Mouse (Mus musculus) CH12.LX (cell line): ENCODE data around the gene Ifna4. TPM values are rescaled to one million over a fixed set of nuclear protein-coding genes. Genes with fewer than 3 reads are reported as not detected.
"Not testable (repeated sequence)": the region's sequence is repeated elsewhere in the genome, so short reads cannot be mapped to it uniquely, and the experiment has no call there.

Source experiments
- DNase-seq: peaks from one replicate; pipeline ENCODE4 v3.0.0-alpha.2; 2013; ENCODE audit errors: extremely low read depth
- H3K27ac ChIP-seq: 2 replicates; pipeline ENCODE4 v1.5.1; 2012; ENCODE audit warnings: low read depth, mild to moderate bottlenecking, control low read depth, moderate library complexity; ENCODE audit not compliant: insufficient read depth
- H3K27me3 ChIP-seq: replicated peaks from 2 replicates; pipeline ENCODE3; 2012; ENCODE audit warnings: inconsistent platforms
- H3K36me3 ChIP-seq, 2 experiments: replicated peaks in 1 of 2; 2 replicates each; pipeline versions ENCODE3 to v1.6.1; 2012; ENCODE audit warnings: inconsistent platforms in 1 of 2, low read length in 1 of 2, mild to moderate bottlenecking in 1 of 2, mixed read lengths in 1 of 2, moderate library complexity in 1 of 2; ENCODE audit not compliant: control insufficient read depth in 1 of 2, insufficient read depth in 1 of 2
- H3K4me1 ChIP-seq, 2 experiments: 2 replicates each; pipeline ENCODE4 v1.6.1; 2012; ENCODE audit warnings: inconsistent platforms in 1 of 2, moderate library complexity in 1 of 2; ENCODE audit not compliant: insufficient read depth in 2 of 2, control insufficient read depth in 1 of 2
- H3K4me2 ChIP-seq: 2 replicates; pipeline ENCODE4 v1.6.1; 2012; ENCODE audit warnings: low read depth, mild to moderate bottlenecking, control low read depth; ENCODE audit not compliant: poor library complexity, insufficient read depth, severe bottlenecking
- H3K4me3 ChIP-seq, 3 experiments: fragments of 150-350 bp in 1 of 3; sonication (generic) in 1 of 3; replicated peaks in 1 of 3; 2 replicates each; pipeline versions ENCODE3 to v1.5.1; 2011 to 2012; ENCODE audit warnings: low read depth in 2 of 3, low read length in 2 of 3, mild to moderate bottlenecking in 2 of 3, moderate library complexity in 2 of 3, control low read depth in 1 of 3, improper control_type of control experiment in 1 of 3, inconsistent platforms in 1 of 3, mixed read lengths in 1 of 3; ENCODE audit not compliant: poor library complexity in 1 of 3
- H3K79me2 ChIP-seq: replicated peaks from 2 replicates; pipeline ENCODE4 v1.6.1; 2012; ENCODE audit warnings: mild to moderate bottlenecking, moderate library complexity; ENCODE audit not compliant: control insufficient read depth, poor library complexity, insufficient read depth, severe bottlenecking; ENCODE audit errors: extremely low read depth
- H3K9ac ChIP-seq: 2 replicates; pipeline ENCODE4 v1.6.1; 2012; ENCODE audit warnings: low read depth, mild to moderate bottlenecking, control low read depth, moderate library complexity; ENCODE audit not compliant: insufficient read depth
- H3K9me3 ChIP-seq: replicated peaks from 2 replicates; pipeline ENCODE3; 2012; ENCODE audit warnings: low read length, inconsistent platforms, mixed read lengths
- CHD2 ChIP-seq: IDR thresholded peaks from 2 replicates; pipeline ENCODE4 v1.6.1; 2011; ENCODE audit warnings: low read length, improper control_type of control experiment
- CTCF ChIP-seq, 2 experiments: IDR thresholded peaks in 1 of 2; conservative IDR thresholded peaks in 1 of 2; 2 replicates each; pipeline ENCODE4 v1.5.1; 2011 to 2012; ENCODE audit warnings: low read depth in 2 of 2, low read length in 2 of 2, improper control_type of control experiment in 1 of 2, inconsistent platforms in 1 of 2, mild to moderate bottlenecking in 1 of 2, moderate library complexity in 1 of 2
- JUN ChIP-seq: IDR thresholded peaks from 2 replicates; pipeline ENCODE4 v1.6.1; 2011; ENCODE audit warnings: low read depth, mild to moderate bottlenecking, low read length, improper control_type of control experiment, moderate library complexity; ENCODE audit not compliant: insufficient read depth
- MAFK ChIP-seq: IDR thresholded peaks from 2 replicates; pipeline ENCODE4 v1.6.1; 2011; ENCODE audit warnings: low read length, improper control_type of control experiment; ENCODE audit not compliant: insufficient replicate concordance
- MYC ChIP-seq: IDR thresholded peaks from 2 replicates; pipeline ENCODE4 v1.6.1; 2011; ENCODE audit warnings: low read depth, mild to moderate bottlenecking, improper control_type of control experiment, low read length
- POLR2AphosphoS2 ChIP-seq: IDR thresholded peaks from 2 replicates; pipeline ENCODE4 v1.6.1; 2011; ENCODE audit warnings: low read depth, low read length, improper control_type of control experiment
- RAD21 ChIP-seq: IDR thresholded peaks from 2 replicates; pipeline ENCODE4 v1.6.1; 2011; ENCODE audit warnings: low read depth, mild to moderate bottlenecking, low read length, improper control_type of control experiment, moderate library complexity
- SMC3 ChIP-seq: IDR thresholded peaks from 2 replicates; pipeline ENCODE4 v1.6.1; 2011; ENCODE audit warnings: low read depth, low read length, improper control_type of control experiment
- dilution Hi-C: fragments of 300-500 bp; cut with MboI; formaldehyde crosslinking; loops from 2 replicates; pipeline ENCODE4 v1.14.3; 2020; ENCODE audit warnings: low sequenced_read_pairs; ENCODE audit not compliant: extremely low pct_unique_long_range_greater_than_20kb, extremely low pct_ligation_motif_present
- in situ Hi-C: fragments of 300-500 bp; cut with MboI; formaldehyde crosslinking; loops from 3 replicates; pipeline ENCODE4 v1.14.3; 2019; ENCODE audit warnings: low sequenced_read_pairs, low pct_ligation_motif_present, low pct_unique_long_range_greater_than_20kb, mixed read lengths
- polyA plus RNA-seq: library from polyadenylated mRNA; unstranded; fragments of >175 nt; gene quantifications from 2 replicates; pipeline ENCODE4 v1.2.1, GENCODE M21; 2012; ENCODE audit warnings: low read depth; ENCODE audit not compliant: insufficient read length
- total RNA-seq, 2 experiments: library from RNA; depleted of rRNA; stranded (reverse); fragments of 300-350 nt in 1 of 2; fragments of >200 nt in 1 of 2; gene quantifications; 2 replicates each; pipeline ENCODE4 v1.2.3; 2012 to 2014

The Ifna4 gene
- total and polyA plus RNA-seq, 3 experiments: not detected

DNA sequence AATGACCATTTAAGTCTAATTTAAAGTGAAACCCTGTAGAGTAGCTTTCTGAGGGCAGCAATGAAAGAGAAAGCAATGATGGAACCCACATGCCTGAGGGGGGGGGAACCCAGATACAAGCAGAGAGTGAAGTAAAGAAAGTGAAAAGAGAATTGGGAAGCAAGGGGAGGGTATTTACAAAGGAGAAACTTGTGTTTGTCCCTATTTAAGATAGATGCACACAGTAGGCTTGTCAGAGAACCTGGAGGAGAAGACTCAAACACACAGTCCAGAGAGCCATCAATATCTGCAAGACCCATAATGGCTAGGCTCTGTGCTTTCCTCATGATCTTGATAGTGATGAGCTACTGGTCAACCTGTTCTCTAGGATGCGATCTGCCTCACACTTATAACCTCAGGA is 22.0 kb upstream of the Ifna4 start, which contains the start of gene Ifna11:
Gene Ifna11, plus strand, starts transcription at position 301 of the 400 bp plus-strand sequence.
- no peak within 1 kb of the TSS for H3K4me3 ChIP-seq
- TF ChIP-seq JUN (no peak), POLR2AphosphoS2 (no peak), MYC (no peak), CHD2 (no peak)
- H3K4me2 ChIP-seq: no peak within 1 kb of the TSS
- dilution Hi-C loops (no loop called here), in situ Hi-C loops (no loop called here)
- H3K27me3 ChIP-seq: peaks cover 34% of the 10 kb centered on the region
- no peaks in the 10 kb centered on the region for H3K36me3 ChIP-seq
- no peaks in the 10 kb centered on the region for H3K79me2 ChIP-seq
- no peak within 1 kb of the TSS for H3K9ac ChIP-seq
- no peaks in the 10 kb centered on the region for H3K9me3 ChIP-seq
- H3K27ac ChIP-seq: no peak within 1 kb of the TSS
- no peaks in the 10 kb centered on the region for H3K4me1 ChIP-seq
- DNase-seq: no peak

- TF ChIP-seq RAD21 (peak; percentile 19), CTCF (conservative IDR thresholded peaks at IDR 0.05 in 1 of 2, IDR thresholded peaks at IDR 0.05 in 1 of 2; ENCODE audit: low read depth in 2 of 2, low read length in 2 of 2) (peak; percentile 55 to 73), MAFK (no peak), SMC3 (peak; percentile 46)
- peak; percentile 27 for DNase-seq
- no peak overlapping the region for H3K4me2 ChIP-seq
- in situ Hi-C loops (no loop called here), dilution Hi-C loops (no loop called here)
- H3K9ac ChIP-seq: no peak overlapping the region
- no peaks in the 10 kb centered on the region for H3K4me1 ChIP-seq
- H3K79me2 ChIP-seq: no peaks in the 10 kb centered on the region
- no peak overlapping the region for H3K4me3 ChIP-seq
- H3K27ac ChIP-seq: no peak overlapping the region
- no peaks in the 10 kb centered on the region for H3K9me3 ChIP-seq
- H3K27me3 ChIP-seq: peaks cover 20% of the 10 kb centered on the region
- H3K36me3 ChIP-seq: no peaks in the 10 kb centered on the region
Observed at GRCm38 (mm10) chr4:88822995-88823394, 18.7 kb upstream of the Ifna4 start.

- dilution Hi-C loops, H3K9ac ChIP-seq, H3K79me2 ChIP-seq, H3K36me3 ChIP-seq, H3K9me3 ChIP-seq, H3K4me1 ChIP-seq, DNase-seq, H3K27ac ChIP-seq, H3K4me2 ChIP-seq, H3K4me3 ChIP-seq, in situ Hi-C loops: not testable (repeated sequence)
- peaks cover 22% of the 10 kb centered on the region for H3K27me3 ChIP-seq
Observed at GRCm38 (mm10) chr4:88827116-88827515, 14.5 kb upstream of the Ifna4 start, which contains the start of gene Ifna6. Gene Ifna6, plus strand, starts transcription at chr4:88827416.
